Mouse (Mus musculus): ENCODE measurements at regions not wholly inside any gene's neighbourhood (a gene's known extent, or its start where the extent isn't known, plus 50 kb on each side); places are given as distances from the start of the nearest gene placed in this dataset.

DNA sequence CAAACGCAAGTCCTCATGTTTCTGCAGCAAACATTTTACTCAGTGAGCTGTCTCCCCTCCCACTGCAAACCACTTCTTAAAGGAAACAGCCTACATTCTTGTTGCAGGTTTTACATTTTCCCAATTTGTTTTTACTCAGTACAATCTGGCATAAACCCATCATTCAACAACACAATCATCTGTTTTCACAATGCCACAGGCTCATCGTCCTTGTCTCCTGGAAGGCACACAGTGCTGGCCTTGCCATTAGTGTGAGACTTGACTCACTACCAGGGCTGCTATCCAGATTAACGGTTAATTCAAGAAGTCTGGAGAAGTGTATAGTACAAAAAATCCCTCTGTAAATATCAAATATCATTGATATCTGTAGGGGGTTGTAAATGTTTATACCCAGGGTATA, 2006.3 kb upstream of the 5930422O12Rik start:
- 63% methylated on average over 3 of the region's 3 CpGs for WGBS
- H3K4me3 ChIP-seq = no peak overlapping the region
- no peak overlapping the region for H3K27ac ChIP-seq
- H3K4me2 ChIP-seq (replicated peaks) = no peak overlapping the region
- H3K9me3 ChIP-seq (replicated peaks) = no peaks in the 10 kb centered on the region
- ATAC-seq (ENCODE audit: low FRiP score) = no peak
- H3K9ac ChIP-seq = no peak overlapping the region
- H3K4me1 ChIP-seq = no peaks in the 10 kb centered on the region
- H3K36me3 ChIP-seq = no peaks in the 10 kb centered on the region
- H3K27me3 ChIP-seq = no peaks in the 10 kb centered on the region

DNA sequence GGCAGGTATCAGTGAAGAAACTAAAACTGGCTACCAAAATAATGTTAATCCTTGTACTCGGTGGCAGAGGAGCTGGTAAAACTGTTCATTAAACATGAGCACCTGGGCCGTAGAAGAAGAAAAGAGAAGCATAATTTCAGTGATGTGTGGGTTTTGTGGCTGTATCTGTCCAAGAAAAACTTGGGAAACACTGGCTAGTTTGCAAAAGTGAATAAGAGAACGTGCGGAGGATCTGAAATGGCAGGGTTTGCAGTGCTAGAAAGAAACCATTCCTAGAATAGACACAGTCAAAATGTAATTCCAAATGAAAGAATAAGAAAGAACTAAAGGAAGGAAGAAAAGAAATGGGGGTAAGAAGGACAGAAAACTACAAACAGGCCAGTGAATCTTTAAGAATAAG, 2000.8 kb upstream of the 5930422O12Rik start:
- Histone ChIP-seq H3K4me1 (no peaks in the 10 kb centered on the region), H3K9ac (no peak overlapping the region), H3K4me3 (no peak overlapping the region), H3K4me2 (replicated peaks) (no peak overlapping the region), H3K9me3 (replicated peaks) (no peaks in the 10 kb centered on the region), H3K27me3 (no peaks in the 10 kb centered on the region), H3K36me3 (no peaks in the 10 kb centered on the region), H3K27ac (no peak overlapping the region)
- no peak for ATAC-seq (ENCODE audit: low FRiP score)
- 92% methylated on average over 4 of the region's 4 CpGs for WGBS

DNA sequence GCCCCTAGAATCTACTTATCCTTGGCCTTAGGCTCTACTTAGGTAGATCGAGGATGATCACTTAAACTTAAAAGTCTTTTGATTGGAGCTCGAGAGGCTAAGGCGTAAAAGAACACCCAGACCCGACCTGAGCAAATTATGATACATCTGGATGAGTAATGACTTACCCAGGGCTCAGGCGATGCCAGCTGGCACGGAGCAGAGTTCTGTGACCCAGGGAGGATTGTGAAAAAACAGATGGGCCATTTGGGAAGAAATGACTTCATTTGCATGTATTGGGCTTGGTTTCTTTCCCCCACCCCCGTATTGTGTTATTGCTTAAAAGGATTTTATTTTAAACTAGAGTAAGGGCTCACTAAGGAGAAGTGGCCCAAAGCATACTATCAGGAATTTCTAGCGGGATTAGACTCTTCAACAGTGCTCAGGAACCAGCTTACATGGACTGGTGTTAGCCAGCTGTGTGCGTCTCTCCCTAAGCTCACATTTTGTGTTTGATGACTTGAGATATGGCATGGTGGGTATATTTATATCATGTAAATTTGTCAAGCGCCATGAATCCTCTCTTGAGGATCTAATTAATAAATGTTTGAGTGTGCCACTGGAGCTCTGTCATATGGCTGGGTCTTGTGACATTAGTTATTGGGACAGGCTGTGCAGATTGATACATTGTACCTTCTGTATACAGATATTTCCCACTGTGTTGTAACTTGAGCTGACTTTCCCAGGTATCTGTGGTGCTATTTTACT, 1991.9 kb upstream of the 5930422O12Rik start:
- Histone ChIP-seq H3K4me3 (no peak overlapping the region), H3K9me3 (replicated peaks) (no peaks in the 10 kb centered on the region), H3K36me3 (no peaks in the 10 kb centered on the region), H3K27ac (no peak overlapping the region), H3K27me3 (no peaks in the 10 kb centered on the region), H3K9ac (no peak overlapping the region), H3K4me1 (no peaks in the 10 kb centered on the region), H3K4me2 (replicated peaks) (no peak overlapping the region)
- ATAC-seq (ENCODE audit: low FRiP score) = peak; percentile 69; the same call in 1 of the 2 replicates
- 74% methylated on average over 10 of the region's 10 CpGs for WGBS

DNA sequence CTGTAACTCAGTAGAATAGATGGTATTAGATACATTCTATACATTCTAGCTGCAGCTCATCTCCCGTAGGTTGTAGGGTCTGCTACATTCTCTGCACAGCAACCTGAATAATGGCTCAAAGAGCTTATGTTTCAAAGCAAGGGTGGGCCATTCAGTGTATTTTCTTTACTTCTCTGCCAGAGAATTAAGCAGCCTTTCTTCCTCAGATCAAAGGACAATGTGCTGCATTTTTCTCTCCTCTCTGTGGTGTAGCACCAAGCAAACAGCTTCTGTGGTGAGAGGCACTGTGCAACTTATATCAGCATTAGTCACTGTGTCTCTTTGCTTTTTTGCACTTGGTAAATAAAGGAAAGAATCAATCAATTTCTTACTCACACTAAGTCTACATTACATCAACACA, 1983.7 kb upstream of the 5930422O12Rik start:
- Histone ChIP-seq H3K4me3 (no peak overlapping the region), H3K27ac (no peak overlapping the region), H3K4me2 (replicated peaks) (no peak overlapping the region), H3K27me3 (no peaks in the 10 kb centered on the region), H3K9ac (no peak overlapping the region), H3K9me3 (replicated peaks) (no peaks in the 10 kb centered on the region), H3K36me3 (no peaks in the 10 kb centered on the region), H3K4me1 (no peaks in the 10 kb centered on the region)
- WGBS = 21% methylated on average over 1 of the region's 1 CpGs
- ATAC-seq (ENCODE audit: low FRiP score) = no peak

DNA sequence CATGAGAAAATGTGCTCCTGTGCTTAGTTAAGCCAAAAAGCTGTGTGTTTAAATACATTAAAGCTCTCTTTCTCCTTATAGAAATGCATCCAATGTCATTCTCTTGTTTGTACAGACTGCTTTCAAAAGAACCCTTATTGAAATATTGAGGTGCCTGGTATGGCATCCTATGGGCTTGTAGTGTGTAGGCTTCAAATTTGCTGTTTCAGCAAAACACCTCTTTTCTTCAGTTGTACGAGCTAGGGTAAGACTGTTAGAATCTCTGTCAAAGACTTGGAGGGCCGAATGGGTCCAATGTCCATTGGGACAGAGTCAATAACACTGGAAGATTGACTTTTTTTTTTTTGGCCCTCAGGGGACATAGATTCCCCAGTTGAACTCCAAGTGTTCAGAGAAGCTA, 1980.5 kb upstream of the 5930422O12Rik start:
- ATAC-seq (ENCODE audit: low FRiP score) = no peak
- H3K4me2 ChIP-seq (replicated peaks) = no peak overlapping the region
- WGBS = 85% methylated on average over 2 of the region's 2 CpGs

DNA sequence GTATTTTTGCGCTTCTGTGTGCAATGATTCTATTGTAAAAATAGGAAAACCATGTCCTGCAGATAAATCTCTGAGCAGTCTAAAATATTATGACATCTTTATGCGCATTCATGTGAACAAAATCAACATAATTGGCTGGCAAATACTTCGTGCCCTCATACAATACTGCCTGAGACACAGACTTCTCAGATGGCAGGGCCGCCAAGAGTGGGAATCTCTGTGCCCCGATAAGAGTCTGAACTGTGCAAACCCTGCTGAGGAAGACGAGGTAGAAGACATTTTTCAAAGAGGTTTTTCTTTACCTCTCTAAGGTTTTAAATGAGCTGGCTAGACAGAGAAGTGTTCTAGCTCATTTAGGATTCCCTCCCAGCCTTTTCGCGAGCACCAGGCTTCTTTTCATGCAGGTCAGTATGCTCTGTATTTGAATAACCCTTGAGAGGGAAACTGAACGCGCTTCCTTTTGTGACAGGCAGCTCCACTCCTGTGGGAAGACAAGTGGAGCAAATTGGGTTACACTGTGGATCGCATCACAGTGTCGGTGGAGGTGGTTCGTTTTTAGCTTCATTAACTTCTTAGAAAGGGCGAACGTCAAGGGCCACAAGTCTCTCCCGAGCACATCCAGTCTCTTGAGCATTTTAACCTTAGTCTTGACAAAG, 1973.6 kb upstream of the 5930422O12Rik start:
- WGBS = 47% methylated on average over 16 of the region's 16 CpGs
- peak; percentile 56 for ATAC-seq (ENCODE audit: low FRiP score)
- Histone ChIP-seq H3K27me3 (no peaks in the 10 kb centered on the region), H3K4me2 (replicated peaks) (peak overlapping the region; percentile 31), H3K9me3 (replicated peaks) (no peaks in the 10 kb centered on the region), H3K27ac (no peak overlapping the region), H3K4me3 (no peak overlapping the region), H3K36me3 (no peaks in the 10 kb centered on the region), H3K4me1 (peaks cover 7% of the 10 kb centered on the region), H3K9ac (no peak overlapping the region)

More for the DNA sequence above, 1980.5 kb upstream of the 5930422O12Rik start:
- Histone ChIP-seq H3K27me3 (no peaks in the 10 kb centered on the region), H3K36me3 (no peaks in the 10 kb centered on the region), H3K4me3 (no peak overlapping the region), H3K9me3 (replicated peaks) (no peaks in the 10 kb centered on the region), H3K4me1 (no peaks in the 10 kb centered on the region), H3K9ac (no peak overlapping the region), H3K27ac (no peak overlapping the region)

DNA sequence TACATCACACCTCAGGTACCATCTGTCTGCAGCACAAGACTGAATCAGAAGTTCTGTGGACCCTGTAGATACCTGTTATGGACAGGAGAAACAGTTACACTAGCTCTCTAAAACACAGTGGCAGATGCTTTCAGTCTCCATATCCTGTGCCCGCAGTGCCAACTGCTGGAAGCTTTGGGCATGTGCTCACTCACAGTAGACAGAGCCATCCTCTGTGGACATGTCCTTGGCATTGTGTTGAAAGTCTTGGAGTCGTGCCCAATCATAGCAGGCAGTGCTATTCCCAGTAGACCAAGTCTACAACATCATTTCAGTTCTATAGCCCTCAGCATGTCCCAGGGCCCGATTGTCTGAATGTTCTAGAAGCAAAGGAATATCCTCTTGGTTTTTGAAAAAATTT, 1968.2 kb upstream of the 5930422O12Rik start:
- H3K4me1 ChIP-seq = no peaks in the 10 kb centered on the region; the same call in 1 of the 2 replicates
- H3K9ac ChIP-seq = no peak overlapping the region
- no peaks in the 10 kb centered on the region for H3K9me3 ChIP-seq (replicated peaks)
- ATAC-seq (ENCODE audit: low FRiP score) = no peak
- 82% methylated on average over 3 of the region's 3 CpGs for WGBS
- H3K27me3 ChIP-seq = no peaks in the 10 kb centered on the region
- H3K4me3 ChIP-seq = no peak overlapping the region
- H3K36me3 ChIP-seq = no peaks in the 10 kb centered on the region
- no peak overlapping the region for H3K4me2 ChIP-seq (replicated peaks)
- H3K27ac ChIP-seq = no peak overlapping the region
